Mouse (Mus musculus) inflammation-experienced regulatory T-cells (primary cell): Measurements from ENCODE around the gene Hist1h3c. TPM values are rescaled to one million over a fixed set of nuclear protein-coding genes. Genes with fewer than 3 reads are reported as not detected.

Experiments used
- polyA plus RNA-seq, 2 experiments: library from polyadenylated mRNA; unstranded; fragments of 100-300 nt; shearing (Covaris generic); gene quantifications; one replicate each; pipeline ENCODE4 v1.2.1; 2017

Gene Hist1h3c
- polyA plus RNA-seq = not detected

DNA sequence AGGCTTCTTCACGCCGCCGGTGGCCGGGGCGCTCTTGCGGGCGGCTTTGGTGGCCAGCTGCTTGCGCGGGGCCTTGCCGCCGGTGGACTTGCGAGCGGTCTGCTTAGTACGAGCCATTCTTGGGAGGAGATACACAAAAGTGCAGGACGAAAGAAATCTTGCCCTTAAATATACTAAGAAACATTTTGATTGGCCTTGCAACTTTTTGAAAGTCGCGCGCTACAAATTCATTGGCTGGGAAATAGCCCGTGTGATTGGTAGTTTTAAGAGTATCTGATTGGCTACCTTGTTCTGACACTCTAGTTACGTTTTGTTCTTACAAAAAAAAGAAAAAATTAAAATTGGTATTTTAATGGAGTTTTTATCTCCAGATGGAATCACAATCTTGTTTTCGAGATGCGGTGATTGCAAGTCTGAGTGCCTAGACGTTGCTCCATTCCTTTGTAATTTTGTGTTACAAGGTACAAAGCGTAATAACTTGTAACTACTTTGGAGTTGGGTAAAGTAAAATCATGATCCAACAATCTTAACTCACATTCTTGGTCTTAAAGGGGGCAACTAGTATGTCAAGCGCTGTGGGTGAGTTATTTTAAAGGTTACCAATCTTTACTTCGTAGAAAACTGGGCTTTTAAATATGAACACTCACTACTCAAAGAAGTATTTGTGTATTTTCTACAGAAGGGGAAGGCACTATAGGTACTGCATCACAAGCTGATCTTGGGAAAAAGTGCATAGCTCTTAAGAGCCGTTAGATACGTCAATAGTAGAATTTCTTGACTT is at the start of gene Hist1h3c:
TSS of gene Hist1h3c (minus strand) at position 222 of the 781 bp plus-strand sequence.

DNA sequence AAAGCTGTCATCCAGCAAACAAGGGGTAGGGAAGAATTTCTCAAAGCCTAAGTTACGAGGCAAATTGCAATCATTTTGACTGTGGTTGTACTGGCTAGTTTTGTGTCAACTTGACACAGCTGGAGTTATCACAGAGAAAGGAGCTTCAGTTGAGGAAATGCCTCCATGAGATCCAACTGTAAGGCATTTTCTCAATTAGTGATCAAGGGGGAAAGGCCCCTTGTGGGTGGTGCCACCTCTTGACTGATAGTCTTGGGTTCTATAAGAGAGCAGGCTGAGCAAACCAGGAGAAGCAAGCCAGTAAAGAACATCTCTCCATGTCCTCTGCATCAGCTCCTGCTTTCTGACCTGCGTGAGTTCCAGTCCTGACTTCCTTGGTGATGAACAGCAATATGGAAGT is 24.2 kb upstream of the Hist1h3c start, which contains the start of gene Trim38:
TSS of gene Trim38 (plus strand) at position 301 of the 400 bp plus-strand sequence.

DNA sequence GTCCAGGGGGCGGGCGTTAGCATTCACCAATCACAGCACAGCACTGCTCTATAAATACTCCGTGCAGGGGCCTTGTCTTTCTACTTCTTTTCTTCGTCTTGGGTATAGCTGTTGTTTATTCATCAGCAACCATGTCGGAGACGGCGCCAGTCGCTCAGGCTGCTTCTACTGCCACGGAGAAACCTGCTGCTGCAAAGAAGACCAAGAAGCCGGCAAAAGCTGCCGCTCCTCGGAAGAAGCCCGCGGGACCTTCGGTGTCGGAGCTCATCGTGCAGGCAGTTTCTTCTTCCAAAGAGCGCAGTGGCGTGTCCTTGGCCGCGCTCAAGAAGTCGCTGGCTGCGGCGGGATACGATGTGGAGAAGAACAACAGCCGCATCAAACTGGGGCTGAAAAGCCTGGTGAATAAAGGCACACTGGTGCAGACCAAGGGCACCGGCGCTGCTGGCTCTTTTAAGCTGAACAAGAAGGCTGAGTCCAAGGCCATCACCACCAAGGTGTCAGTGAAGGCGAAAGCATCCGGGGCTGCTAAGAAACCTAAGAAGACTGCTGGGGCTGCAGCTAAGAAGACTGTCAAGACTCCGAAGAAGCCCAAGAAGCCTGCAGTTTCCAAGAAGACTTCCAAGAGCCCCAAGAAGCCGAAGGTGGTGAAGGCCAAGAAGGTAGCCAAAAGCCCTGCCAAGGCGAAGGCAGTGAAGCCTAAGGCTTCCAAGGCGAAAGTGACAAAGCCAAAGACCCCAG is 18.4 kb upstream of the Hist1h3c start, which contains the start of gene Hist1h1a:
TSS of gene Hist1h1a (plus strand) at position 81 of the 738 bp plus-strand sequence.

DNA sequence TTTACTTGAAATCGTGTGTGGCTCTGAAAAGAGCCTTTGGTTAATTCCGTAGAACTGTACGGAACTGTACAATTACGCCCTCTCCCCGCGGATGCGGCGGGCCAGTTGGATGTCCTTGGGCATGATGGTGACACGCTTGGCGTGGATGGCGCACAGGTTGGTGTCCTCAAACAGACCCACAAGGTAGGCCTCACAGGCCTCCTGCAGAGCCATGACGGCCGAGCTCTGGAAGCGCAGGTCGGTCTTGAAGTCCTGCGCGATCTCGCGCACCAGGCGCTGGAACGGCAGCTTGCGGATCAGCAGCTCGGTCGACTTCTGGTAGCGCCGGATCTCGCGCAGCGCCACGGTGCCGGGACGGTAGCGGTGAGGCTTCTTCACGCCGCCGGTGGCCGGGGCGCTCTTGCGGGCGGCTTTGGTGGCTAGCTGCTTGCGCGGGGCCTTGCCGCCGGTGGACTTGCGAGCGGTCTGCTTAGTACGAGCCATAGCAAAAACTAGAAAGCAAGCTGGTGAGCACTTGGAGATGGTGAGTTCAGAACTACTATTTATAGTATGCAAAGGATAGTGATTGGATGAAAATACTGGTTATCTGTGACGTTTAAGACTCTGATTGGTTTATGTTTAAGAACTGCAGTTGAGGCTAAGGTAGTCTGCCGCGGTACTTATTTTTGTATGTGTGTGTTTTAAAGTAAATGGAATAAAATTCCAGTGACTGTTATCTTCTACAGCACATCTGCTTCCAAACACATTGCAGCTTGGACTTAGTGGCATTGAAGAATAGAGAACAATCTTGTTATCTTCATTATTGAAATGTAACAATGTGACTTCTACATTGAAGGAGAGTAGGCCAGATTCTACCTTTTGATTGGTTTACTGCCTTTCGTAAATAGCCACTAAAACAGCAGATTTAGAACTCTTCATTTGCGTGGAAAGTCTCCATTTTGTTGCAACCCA is 16.7 kb upstream of the Hist1h3c start, which contains the start of gene Hist1h3a:
TSS of gene Hist1h3a (minus strand) at position 516 of the 951 bp plus-strand sequence.

DNA sequence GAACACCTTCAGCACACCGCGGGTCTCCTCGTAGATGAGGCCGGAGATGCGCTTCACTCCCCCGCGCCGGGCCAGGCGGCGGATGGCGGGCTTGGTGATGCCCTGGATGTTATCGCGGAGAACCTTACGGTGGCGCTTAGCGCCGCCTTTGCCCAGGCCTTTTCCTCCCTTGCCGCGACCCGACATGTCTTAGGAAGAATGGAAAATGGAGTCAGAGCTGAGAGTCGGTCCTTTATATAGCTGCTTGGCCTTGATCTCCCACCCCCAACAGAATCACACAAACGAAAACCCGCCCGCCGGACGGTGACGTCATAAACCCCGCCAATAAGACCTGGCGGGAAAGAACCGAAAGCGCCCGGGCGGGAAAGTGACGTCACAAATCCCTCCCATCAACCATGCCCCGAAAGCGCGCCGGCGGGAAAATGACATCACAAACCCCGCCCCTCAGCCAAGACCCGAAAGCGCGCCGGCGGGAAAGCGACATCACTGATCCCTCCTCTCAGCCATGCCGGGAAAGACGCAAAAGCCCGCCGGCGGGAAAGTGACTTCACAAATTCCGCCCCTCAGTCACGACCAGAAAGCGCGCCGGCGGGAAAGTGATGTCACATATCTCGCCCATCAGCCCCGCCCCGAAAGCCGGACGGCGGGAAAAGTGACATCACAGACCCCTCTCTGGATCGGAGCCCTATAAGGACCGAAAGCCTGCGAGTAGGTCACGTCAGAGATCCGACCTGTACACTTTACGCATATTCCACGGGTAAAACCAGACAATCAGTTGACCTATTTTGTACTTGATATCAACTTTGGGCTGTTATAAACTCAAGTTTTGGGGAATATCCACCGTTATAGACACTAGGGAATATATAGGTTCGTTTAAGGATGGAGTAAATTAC is 15.8 kb upstream of the Hist1h3c start, which contains the start of gene Hist1h4a:
TSS of gene Hist1h4a (minus strand) at position 259 of the 893 bp plus-strand sequence.

DNA sequence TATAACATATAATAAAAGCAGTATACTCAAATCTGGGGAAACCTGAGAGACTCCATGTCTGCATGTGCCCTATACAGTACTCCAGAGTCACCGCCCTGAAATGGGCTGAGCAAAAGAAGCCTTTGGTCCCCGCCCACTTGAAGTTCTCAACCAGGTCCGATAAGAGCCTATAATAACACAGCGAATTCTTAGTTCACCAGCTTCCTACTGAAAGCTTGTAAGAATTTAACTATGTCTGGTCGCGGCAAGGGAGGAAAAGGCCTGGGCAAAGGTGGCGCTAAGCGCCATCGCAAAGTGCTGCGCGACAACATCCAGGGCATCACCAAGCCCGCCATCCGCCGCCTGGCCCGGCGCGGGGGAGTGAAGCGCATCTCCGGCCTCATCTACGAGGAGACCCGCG is 11.4 kb upstream of the Hist1h3c start, which contains the start of gene Hist1h4b:
TSS of gene Hist1h4b (plus strand) at position 224 of the 400 bp plus-strand sequence.

DNA sequence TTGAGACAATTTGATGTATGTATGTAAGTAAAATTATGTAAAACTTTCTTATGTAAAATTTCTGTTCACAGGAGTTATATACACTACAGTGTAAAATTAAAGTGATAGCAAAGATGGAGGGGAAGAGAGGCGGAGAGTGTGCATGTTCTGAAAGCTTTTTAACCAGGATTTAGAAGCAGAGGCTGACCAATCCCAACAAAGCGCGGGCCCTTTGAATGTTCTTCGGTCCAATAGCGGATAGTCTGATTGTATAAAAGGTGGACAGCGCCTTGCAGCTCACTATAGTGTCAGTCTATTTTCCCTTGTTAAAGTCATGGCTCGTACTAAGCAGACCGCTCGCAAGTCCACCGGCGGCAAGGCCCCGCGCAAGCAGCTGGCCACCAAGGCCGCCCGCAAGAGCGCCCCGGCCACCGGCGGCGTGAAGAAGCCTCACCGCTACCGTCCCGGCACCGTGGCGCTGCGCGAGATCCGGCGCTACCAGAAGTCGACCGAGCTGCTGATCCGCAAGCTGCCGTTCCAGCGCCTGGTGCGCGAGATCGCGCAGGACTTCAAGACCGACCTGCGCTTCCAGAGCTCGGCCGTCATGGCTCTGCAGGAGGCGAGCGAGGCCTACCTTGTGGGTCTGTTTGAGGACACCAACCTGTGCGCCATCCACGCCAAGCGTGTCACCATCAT is 6.8 kb upstream of the Hist1h3c start, which contains the start of gene Hist1h3b:
TSS of gene Hist1h3b (plus strand) at position 201 of the 675 bp plus-strand sequence.

DNA sequence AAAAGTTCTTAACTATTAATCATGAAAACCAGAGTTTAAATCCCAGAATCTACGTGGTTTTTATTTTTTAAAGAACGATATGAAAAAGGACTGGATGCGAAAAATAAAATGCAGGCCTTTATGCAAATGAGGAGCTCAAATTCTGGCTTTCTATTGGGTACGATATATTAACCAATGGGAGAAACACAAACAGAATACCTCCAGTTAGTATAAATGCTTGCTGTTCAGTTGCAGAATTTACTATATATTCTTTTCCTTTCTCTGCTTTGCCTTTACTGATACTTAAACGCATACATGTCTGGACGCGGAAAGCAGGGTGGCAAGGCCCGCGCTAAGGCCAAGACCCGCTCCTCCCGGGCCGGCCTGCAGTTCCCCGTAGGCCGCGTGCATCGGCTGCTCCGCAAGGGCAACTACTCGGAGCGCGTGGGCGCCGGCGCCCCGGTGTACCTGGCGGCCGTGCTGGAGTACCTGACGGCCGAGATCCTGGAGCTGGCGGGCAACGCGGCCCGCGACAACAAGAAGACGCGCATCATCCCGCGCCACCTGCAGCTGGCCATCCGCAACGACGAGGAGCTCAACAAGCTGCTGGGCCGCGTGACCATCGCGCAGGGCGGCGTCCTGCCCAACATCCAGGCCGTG is 5.6 kb upstream of the Hist1h3c start, which contains the start of gene Hist1h2ab:
TSS of gene Hist1h2ab (plus strand) at position 288 of the 639 bp plus-strand sequence.

DNA sequence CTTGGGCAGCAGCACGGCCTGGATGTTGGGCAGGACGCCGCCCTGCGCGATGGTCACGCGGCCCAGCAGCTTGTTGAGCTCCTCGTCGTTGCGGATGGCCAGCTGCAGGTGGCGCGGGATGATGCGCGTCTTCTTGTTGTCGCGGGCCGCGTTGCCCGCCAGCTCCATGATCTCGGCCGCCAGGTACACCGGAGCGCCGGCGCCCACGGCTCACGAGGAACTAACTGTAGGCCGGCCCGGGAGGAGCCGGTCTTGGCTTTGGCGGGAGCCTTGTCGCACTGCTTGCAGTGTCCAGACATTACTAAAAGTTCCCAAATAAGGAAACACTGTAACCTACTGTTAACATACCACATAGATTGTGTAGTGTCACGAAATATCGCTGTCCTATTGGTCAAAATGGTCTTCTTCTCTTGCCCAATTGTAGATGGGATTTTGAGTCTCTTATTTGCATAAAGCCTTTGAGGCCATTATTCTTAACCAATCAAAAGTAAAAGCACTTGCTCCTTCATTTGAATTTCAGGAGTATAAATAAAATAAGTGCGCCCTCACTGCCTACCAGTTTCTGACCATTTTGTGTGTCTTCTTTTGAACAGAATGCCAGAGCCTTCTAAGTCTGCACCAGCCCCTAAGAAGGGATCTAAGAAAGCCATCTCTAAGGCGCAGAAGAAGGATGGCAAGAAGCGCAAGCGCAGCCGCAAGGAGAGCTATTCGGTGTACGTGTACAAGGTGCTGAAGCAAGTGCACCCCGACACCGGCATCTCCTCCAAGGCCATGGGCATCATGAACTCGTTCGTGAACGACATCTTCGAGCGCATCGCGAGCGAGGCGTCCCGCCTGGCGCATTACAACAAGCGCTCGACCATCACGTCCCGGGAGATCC is 1.0 kb upstream of the Hist1h3c start, which contains the start of gene Hist1h2bb:
TSS of gene Hist1h2bb (plus strand) at position 534 of the 880 bp plus-strand sequence.

DNA sequence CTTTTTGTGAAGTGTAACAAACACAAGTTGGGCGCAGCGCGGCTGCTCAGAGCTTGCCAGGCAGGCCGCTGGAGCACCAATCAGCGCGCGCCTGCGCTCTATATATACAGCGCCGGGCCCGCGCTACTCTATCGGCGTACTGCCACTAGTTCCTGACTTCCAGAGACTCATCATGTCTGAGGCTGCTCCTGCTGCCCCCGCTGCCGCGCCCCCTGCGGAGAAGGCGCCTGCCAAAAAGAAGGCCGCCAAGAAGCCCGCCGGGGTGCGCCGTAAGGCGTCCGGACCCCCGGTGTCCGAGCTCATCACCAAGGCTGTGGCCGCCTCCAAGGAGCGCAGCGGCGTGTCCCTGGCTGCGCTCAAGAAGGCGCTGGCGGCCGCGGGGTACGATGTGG is 6.7 kb downstream of the Hist1h3c start, which contains the start of gene Hist1h1c:
TSS of gene Hist1h1c (plus strand) at position 132 of the 392 bp plus-strand sequence.

DNA sequence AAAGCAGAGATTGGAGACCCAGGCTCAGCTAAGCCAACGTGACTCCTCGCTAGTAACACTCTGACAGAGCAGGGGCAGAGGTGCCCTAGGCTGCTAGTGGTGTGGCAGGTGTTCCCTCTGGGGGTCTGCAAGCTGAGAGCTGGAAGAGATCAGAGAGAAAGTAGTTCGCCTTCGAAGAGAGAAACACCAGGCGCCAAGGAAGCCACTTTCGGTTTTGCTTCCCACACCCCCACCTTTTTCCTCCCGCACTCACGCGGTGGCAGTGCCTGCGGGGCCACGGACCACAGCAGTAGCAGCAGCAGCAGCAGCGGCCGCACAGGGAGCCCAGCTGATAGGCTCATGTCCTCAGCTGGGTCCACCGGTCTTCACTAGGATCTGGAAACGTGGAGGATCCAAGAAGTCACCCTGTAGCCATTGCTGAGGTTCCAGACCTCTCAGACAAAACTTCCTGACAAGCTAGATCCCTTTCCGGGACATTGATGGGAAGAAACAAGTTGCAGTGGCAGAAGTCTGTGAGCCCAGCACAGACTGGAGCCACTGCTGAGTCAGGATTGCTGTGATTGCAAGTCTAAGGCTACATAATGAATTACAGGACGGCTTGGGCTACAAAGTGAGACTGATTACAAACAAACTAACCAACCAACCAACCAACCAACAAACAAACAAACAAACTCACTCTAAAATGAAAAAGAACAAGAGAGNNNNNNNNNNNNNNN is 34.9 kb downstream of the Hist1h3c start, which contains the start of gene Hfe:
TSS of gene Hfe (minus strand) at position 481 of the 716 bp plus-strand sequence.

DNA sequence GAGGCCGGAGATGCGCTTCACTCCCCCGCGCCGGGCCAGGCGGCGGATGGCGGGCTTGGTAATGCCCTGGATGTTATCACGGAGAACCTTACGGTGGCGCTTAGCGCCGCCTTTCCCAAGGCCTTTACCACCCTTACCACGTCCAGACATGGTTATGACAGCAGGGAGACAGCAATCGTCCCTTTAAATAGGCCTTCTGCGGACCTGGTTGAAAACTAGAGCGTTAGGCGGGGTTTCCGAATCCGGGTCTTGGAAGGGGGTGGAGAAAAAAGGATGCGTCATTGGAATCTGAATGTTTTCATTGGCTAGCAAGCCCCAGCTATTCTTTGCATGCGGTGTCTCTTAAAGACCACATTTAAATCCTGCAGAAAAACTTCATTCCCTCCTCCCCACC is 47.1 kb downstream of the Hist1h3c start, which contains the start of gene Hist1h4c:
TSS of gene Hist1h4c (minus strand) at position 155 of the 394 bp plus-strand sequence.

DNA sequence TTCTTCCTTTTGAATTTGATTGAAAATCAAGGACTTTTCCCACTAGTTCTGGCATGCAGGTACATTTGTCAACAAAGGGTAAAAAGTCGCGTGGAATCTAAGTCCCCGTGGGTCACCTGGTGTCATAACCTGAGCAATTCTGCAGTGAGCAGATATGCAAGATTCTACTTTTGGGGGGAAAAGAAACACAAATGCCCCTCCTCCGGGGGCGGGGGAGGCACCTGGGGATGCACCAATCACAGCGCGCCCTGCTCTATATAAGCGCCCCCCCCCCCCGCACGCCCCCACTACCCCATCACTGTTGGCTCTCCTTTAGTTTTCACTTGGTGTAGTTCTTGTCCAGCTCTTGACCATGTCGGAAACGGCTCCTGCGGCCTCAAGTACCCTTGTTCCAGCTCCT is 49.9 kb downstream of the Hist1h3c start, which contains the start of gene Hist1h1t:
TSS of gene Hist1h1t (plus strand) at position 301 of the 400 bp plus-strand sequence.

